Mouse (Mus musculus): ENCODE results near the gene Olfr1048.
"Not testable (repeated sequence)": the region's sequence is repeated elsewhere in the genome, so short reads cannot be mapped to it uniquely, and the experiment has no call there.

The Olfr1048 gene

GRCm38 (mm10) chr2:86240189-86240588 lies at the start of gene Olfr1048:
TSS of gene Olfr1048 (minus strand) at chr2:86240289.
- no peak for DNase-seq

- not testable (repeated sequence) for DNase-seq
These were observed 38.9 kb upstream of the Olfr1048 start, which contains the start of gene Olfr1051 for GRCm38 (mm10) chr2:86278988-86279387. TSS of gene Olfr1051 (minus strand) at chr2:86279088.

- DNase-seq: not testable (repeated sequence)
These were observed 18.1 kb upstream of the Olfr1048 start, which contains the start of gene Olfr1049 for GRCm38 (mm10) chr2:86258228-86258627. TSS of gene Olfr1049 (minus strand) at chr2:86258328.

- DNase-seq: no peak
These were observed 8.8 kb downstream of the Olfr1048 start, which contains the start of gene Olfr1047 for GRCm38 (mm10) chr2:86231301-86231700. TSS of gene Olfr1047 (minus strand) at chr2:86231401.

- no peak for DNase-seq
These were observed 20.9 kb downstream of the Olfr1048 start, which contains the start of gene Olfr1046 for GRCm38 (mm10) chr2:86219214-86219613. TSS of gene Olfr1046 (minus strand) at chr2:86219314.

- DNase-seq: no peak
These were observed 37.2 kb downstream of the Olfr1048 start, which contains the start of gene Olfr1045 for GRCm38 (mm10) chr2:86202909-86203308. TSS of gene Olfr1045 (minus strand) at chr2:86203009.

- no peak for DNase-seq
These were observed 44.2 kb downstream of the Olfr1048 start for GRCm38 (mm10) chr2:86195863-86196262.

GRCm38 (mm10) chr2:86185583-86185982 lies 54.5 kb downstream of the Olfr1048 start, which contains the start of gene Olfr52:
TSS of gene Olfr52 (minus strand) at chr2:86185683.
- DNase-seq: no peak
